Mouse (Mus musculus) megakaryocyte, embryonic 14.5 days (primary cell): ENCODE measurements around the gene Nfic. TPM values are rescaled to one million over a fixed set of nuclear protein-coding genes. Genes with fewer than 3 reads are reported as not detected.

ENCODE experiments used
- H3K27me3 ChIP-seq: replicated peaks from 2 replicates; pipeline ENCODE3; 2012; ENCODE audit warnings: inconsistent platforms
- H3K36me3 ChIP-seq: replicated peaks from 2 replicates; pipeline ENCODE3; 2012; ENCODE audit warnings: low read length, inconsistent platforms, mixed read lengths
- H3K4me1 ChIP-seq: 2 replicates; pipeline ENCODE4 v1.6.1; 2012; ENCODE audit warnings: inconsistent platforms
- H3K4me3 ChIP-seq: replicated peaks from 2 replicates; pipeline ENCODE3; 2012; ENCODE audit warnings: moderate library complexity, mild to moderate bottlenecking, inconsistent platforms
- H3K9me3 ChIP-seq: 2 replicates; pipeline ENCODE4 v1.6.1; 2012; ENCODE audit warnings: inconsistent platforms
- FLI1 ChIP-seq: IDR thresholded peaks from 2 replicates; pipeline ENCODE4 v1.6.1; 2012; ENCODE audit warnings: low read length, inconsistent platforms, mixed read lengths
- GATA1 ChIP-seq: IDR thresholded peaks from 3 replicates; pipeline ENCODE4 v1.6.1; 2012; ENCODE audit warnings: mixed read lengths, low read length, inconsistent platforms, borderline replicate concordance
- polyA plus RNA-seq: library from polyadenylated mRNA; stranded (reverse); fragments of >175 nt; gene quantifications from 2 replicates; pipeline ENCODE4 v1.2.3, GENCODE M21; 2012; ENCODE audit warnings: low replicate concordance; ENCODE audit not compliant: insufficient read depth

Gene Nfic
- polyA plus RNA-seq, 1 experiment, result 184 TPM

- TF ChIP-seq GATA1, result no peak
- TF ChIP-seq FLI1, result no peak
These were observed 22.6 kb downstream of the Nfic start for GRCm38 (mm10) chr10:81432868-81433262.

GRCm38 (mm10) chr10:81432169-81432867 is 23.1 kb downstream of the Nfic start:
- Histone ChIP-seq H3K4me1 (peaks cover 72% of the 10 kb centered on the region), H3K27me3 (peaks cover 2% of the 10 kb centered on the region), H3K4me3 (peak overlapping the region; percentile 88)

More at GRCm38 (mm10) chr10:81432868-81433262, 22.6 kb downstream of the Nfic start:
- peak overlapping the region; percentile 88 for H3K4me3 ChIP-seq
- H3K9me3 ChIP-seq, result no peaks in the 10 kb centered on the region
- no peaks in the 10 kb centered on the region for H3K27me3 ChIP-seq
- no peaks in the 10 kb centered on the region for H3K36me3 ChIP-seq
- H3K4me1 ChIP-seq, result peaks cover 68% of the 10 kb centered on the region

GRCm38 (mm10) chr10:81431526-81432168 is 23.8 kb downstream of the Nfic start:
- Histone ChIP-seq H3K4me3 (peak overlapping the region; percentile 94), H3K36me3 (no peaks in the 10 kb centered on the region), H3K27me3 (peaks cover 3% of the 10 kb centered on the region), H3K4me1 (peaks cover 79% of the 10 kb centered on the region), H3K9me3 (no peaks in the 10 kb centered on the region)
- TF ChIP-seq FLI1 (no peak), GATA1 (no peak)

More at GRCm38 (mm10) chr10:81432169-81432867, 23.1 kb downstream of the Nfic start:
- TF ChIP-seq GATA1, result no peak
- H3K36me3 ChIP-seq, result no peaks in the 10 kb centered on the region
- H3K9me3 ChIP-seq, result no peaks in the 10 kb centered on the region

- Histone ChIP-seq H3K27me3 (peaks cover 3% of the 10 kb centered on the region), H3K4me3 (peak overlapping the region; percentile 94), H3K4me1 (peaks cover 85% of the 10 kb centered on the region), H3K36me3 (no peaks in the 10 kb centered on the region), H3K9me3 (no peaks in the 10 kb centered on the region)
- no peak for TF ChIP-seq FLI1
- TF ChIP-seq GATA1, result no peak
These were observed 24.5 kb downstream of the Nfic start for GRCm38 (mm10) chr10:81430831-81431525.

- H3K27me3 ChIP-seq, result peaks cover 7% of the 10 kb centered on the region
- no peak for TF ChIP-seq FLI1
- TF ChIP-seq GATA1, result no peak
- no peaks in the 10 kb centered on the region for H3K9me3 ChIP-seq
- H3K36me3 ChIP-seq, result no peaks in the 10 kb centered on the region
- H3K4me3 ChIP-seq, result peak overlapping the region; percentile 94
- H3K4me1 ChIP-seq, result peaks cover 90% of the 10 kb centered on the region
These were observed 25.1 kb downstream of the Nfic start for GRCm38 (mm10) chr10:81430141-81430830.

- peaks cover 10% of the 10 kb centered on the region for H3K27me3 ChIP-seq
These were observed 25.8 kb downstream of the Nfic start for GRCm38 (mm10) chr10:81429605-81430061.

GRCm38 (mm10) chr10:81429092-81429491 is 26.3 kb downstream of the Nfic start:
- no peaks in the 10 kb centered on the region for H3K9me3 ChIP-seq
- H3K36me3 ChIP-seq, result no peaks in the 10 kb centered on the region
- H3K4me1 ChIP-seq, result peaks cover 90% of the 10 kb centered on the region
- TF ChIP-seq GATA1, result no peak
- TF ChIP-seq FLI1, result no peak
- peaks cover 10% of the 10 kb centered on the region for H3K27me3 ChIP-seq
- peak overlapping the region; percentile 94 for H3K4me3 ChIP-seq

More at GRCm38 (mm10) chr10:81429605-81430061, 25.8 kb downstream of the Nfic start:
- Histone ChIP-seq H3K36me3 (no peaks in the 10 kb centered on the region), H3K9me3 (no peaks in the 10 kb centered on the region), H3K4me3 (peak overlapping the region; percentile 94), H3K4me1 (peaks cover 90% of the 10 kb centered on the region)
- TF ChIP-seq GATA1 (no peak), FLI1 (no peak)

GRCm38 (mm10) chr10:81428507-81428870 is 26.9 kb downstream of the Nfic start:
- H3K4me1 ChIP-seq, result peaks cover 90% of the 10 kb centered on the region
- no peak for TF ChIP-seq FLI1
- no peak for TF ChIP-seq GATA1
- no peaks in the 10 kb centered on the region for H3K36me3 ChIP-seq
- peaks cover 14% of the 10 kb centered on the region for H3K27me3 ChIP-seq
- no peaks in the 10 kb centered on the region for H3K9me3 ChIP-seq
- H3K4me3 ChIP-seq, result peak overlapping the region; percentile 38

- H3K9me3 ChIP-seq, result no peaks in the 10 kb centered on the region
- H3K4me3 ChIP-seq, result peak overlapping the region; percentile 38
- TF ChIP-seq GATA1 (no peak), FLI1 (no peak)
- peaks cover 85% of the 10 kb centered on the region for H3K4me1 ChIP-seq
- H3K27me3 ChIP-seq, result peaks cover 15% of the 10 kb centered on the region
- H3K36me3 ChIP-seq, result no peaks in the 10 kb centered on the region
These were observed 27.5 kb downstream of the Nfic start for GRCm38 (mm10) chr10:81427804-81428506.
